Mouse (Mus musculus) frontal cortex, adult 2 months (tissue): ENCODE data around the gene B3gnt3. TPM values are rescaled to one million over a fixed set of nuclear protein-coding genes. Genes with fewer than 3 reads are reported as not detected.

Experiments
- DNase-seq, 2 experiments: peaks; one replicate each; pipeline ENCODE4 v3.0.0; 2022; ENCODE audit warnings: low spot score in 1 of 2; ENCODE audit errors: extremely low spot score in 1 of 2
- polyA plus RNA-seq: library from polyadenylated mRNA; depleted of rRNA; stranded (reverse); fragments of >200 nt; gene quantifications from 2 replicates; pipeline ENCODE4 v1.2.3, GENCODE M21; 2012; rRNA removed

Gene B3gnt3
- polyA plus RNA-seq, 1 experiment, result 1.0 TPM

DNA sequence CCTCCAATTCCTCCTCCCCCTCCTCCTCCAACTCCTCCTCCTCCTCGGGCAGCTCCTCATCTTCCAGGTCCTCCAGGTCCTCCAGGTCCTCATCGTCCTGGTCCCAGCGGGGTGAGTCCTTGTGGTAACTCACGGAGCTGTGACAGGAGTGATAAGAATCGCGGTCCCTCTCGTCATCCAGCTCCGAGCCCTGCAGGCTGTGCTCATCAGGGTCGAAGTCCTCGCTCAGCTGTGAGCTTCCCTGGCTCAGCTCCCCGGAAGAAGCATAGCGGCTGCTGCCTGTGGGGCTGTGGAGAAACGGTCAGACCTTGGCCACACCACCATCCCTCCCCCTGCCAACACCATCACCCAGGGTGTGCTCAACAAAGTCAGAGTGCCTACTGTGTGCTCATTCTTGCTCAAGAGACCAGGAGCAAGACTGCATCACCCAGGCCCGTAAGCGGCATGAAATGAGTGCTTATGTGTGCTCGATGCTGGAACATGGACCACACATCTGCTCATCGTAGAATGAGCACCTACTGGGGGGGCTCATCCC is 43.0 kb downstream of the B3gnt3 start:
- DNase-seq, result no peak

DNA sequence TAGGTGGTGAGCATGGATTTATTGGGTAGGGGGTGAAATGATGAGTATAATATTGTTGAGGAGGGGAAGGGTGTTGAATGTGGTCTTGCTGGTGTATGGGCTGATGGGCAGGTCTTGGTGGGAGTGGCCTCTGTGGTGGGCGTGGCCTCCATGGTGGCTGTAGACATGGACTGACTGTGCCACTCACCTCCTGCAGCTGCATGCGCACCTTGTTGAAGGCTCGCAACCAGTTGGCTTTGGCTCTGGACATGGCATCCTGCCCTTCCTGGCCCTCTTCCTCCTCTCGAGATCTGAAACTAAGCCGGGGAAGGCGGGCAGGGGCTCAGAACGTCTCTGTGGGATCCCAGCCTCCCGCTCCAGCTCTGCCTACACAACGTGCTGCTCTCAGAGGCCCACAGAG is 43.8 kb downstream of the B3gnt3 start:
- no peak for DNase-seq

DNA sequence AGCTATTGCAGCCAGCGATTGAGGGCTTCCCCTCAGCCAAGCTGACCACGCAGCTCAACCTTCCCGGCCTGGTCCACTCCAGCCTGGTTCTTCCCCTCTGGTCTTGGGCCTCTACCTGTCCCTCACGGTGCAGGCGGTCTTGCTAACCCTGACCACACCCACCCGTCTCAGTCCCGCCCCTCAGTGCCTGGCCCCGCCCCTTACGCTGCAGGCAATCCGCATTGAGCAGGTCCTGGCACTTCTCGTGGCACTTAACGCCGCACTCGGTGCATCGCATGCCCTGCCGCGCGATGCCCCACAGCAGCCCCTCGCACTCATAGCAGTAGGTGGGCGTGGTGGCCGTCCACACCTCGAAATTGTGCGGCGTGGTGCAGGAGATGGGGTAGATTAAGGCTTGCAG is 47.0 kb downstream of the B3gnt3 start:
- no peak for DNase-seq

DNA sequence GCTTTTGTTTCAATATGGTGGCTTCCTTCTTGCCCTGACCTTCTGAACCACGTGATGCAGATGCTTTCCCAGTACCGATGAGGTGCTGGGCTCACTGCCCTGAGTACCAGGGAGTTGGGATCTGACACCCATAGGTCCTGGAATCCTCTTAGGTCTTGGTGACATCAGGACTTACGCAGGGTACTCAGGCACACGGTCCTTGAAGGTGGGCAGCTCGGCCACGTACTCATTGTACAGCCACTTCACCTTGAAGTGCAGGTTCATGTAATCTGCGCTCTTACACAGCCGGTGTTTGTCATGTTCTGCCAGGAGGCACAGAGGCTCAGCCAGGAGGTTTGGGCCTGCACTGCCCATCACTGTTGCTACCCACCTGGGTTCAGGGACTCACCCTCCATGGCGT is 56.1 kb downstream of the B3gnt3 start:
- DNase-seq, result no peak

Other genes starting within 250 kb of the B3gnt3 start
- 380 and 404 TPM in 2 replicates for gene Abhd8, start 238.1 kb downstream of the B3gnt3 start, polyA plus RNA-seq
- gene Mrpl34, start 236.8 kb downstream of the B3gnt3 start, polyA plus RNA-seq, result 45.0 and 57.4 TPM in 2 replicates
- gene Dda1, start 232.6 kb downstream of the B3gnt3 start, polyA plus RNA-seq, result 123 and 146 TPM in 2 replicates
- 74.5 and 77.0 TPM in 2 replicates for gene Ano8, start 215.8 kb downstream of the B3gnt3 start, polyA plus RNA-seq
- gene Gtpbp3, start 213.7 kb downstream of the B3gnt3 start, polyA plus RNA-seq, result 32.4 and 34.4 TPM in 2 replicates
- gene Plvap, start 190.0 kb downstream of the B3gnt3 start, polyA plus RNA-seq, result 9.7 and 13.6 TPM in 2 replicates
- gene Ccdc194, start 176.1 kb downstream of the B3gnt3 start, polyA plus RNA-seq, result not detected in 2 replicates
- gene Bst2, start 164.3 kb downstream of the B3gnt3 start, polyA plus RNA-seq, result 20.9 and 22.9 TPM in 2 replicates
- 81.2 and 87.6 TPM in 2 replicates for gene Mvb12a, start 158.9 kb downstream of the B3gnt3 start, polyA plus RNA-seq
- 0.13 and 0.14 TPM in 2 replicates for gene Tmem221, start 142.9 kb downstream of the B3gnt3 start, polyA plus RNA-seq
- gene Nxnl1, start 135.2 kb downstream of the B3gnt3 start, polyA plus RNA-seq, result 0.06 TPM in 1 of 2 replicates, not detected in the other
- gene Slc27a1, start 132.9 kb downstream of the B3gnt3 start, polyA plus RNA-seq, result 183 and 191 TPM in 2 replicates
- 45.6 and 51.6 TPM in 2 replicates for gene Pgls, start 109.6 kb downstream of the B3gnt3 start, polyA plus RNA-seq
- gene Fam129c, start 104.1 kb downstream of the B3gnt3 start, polyA plus RNA-seq, result 4.3 and 4.5 TPM in 2 replicates
- gene Colgalt1, start 90.8 kb downstream of the B3gnt3 start, polyA plus RNA-seq, result 99.4 and 104 TPM in 2 replicates
- gene Unc13a, start 30.0 kb downstream of the B3gnt3 start, polyA plus RNA-seq, result 172 and 176 TPM in 2 replicates
- gene Jak3, start 25.5 kb downstream of the B3gnt3 start, polyA plus RNA-seq, result 5.6 and 5.7 TPM in 2 replicates
- 1.4 and 1.8 TPM in 2 replicates for gene Insl3, start 12.6 kb downstream of the B3gnt3 start, polyA plus RNA-seq
- gene Fcho1, start 23.9 kb upstream of the B3gnt3 start, polyA plus RNA-seq, result 201 and 208 TPM in 2 replicates
- 2.3 and 3.1 TPM in 2 replicates for gene Zfp709, start 180.2 kb upstream of the B3gnt3 start, polyA plus RNA-seq
- gene Zfp882, start 206.8 kb upstream of the B3gnt3 start, polyA plus RNA-seq, result 4.7 and 6.1 TPM in 2 replicates
- gene Zfp617, start 206.8 kb upstream of the B3gnt3 start, polyA plus RNA-seq, result 20.7 and 23.1 TPM in 2 replicates
- 18.0 and 18.2 TPM in 2 replicates for gene Zfp961, start 249.2 kb upstream of the B3gnt3 start, polyA plus RNA-seq